Mouse (Mus musculus): ENCODE measurements around the gene Zfp296.

The Zfp296 gene

GRCm38 (mm10) chr7:19615036-19615577 is 38.0 kb downstream of the Zfp296 start:
- ChIA-PET POLR2A (interaction anchor here in 3 of 4 experiments (0.5 to 4.9 kb wide), 8 partner anchors 9 to 40 kb away, joined by 3 to 20 read pairs (median 3); partner anchors contain the start of genes Clasrp (in 1 of the 3) and Relb (in 1 of the 3)), CTCF (interaction anchor here in 1 of 4 experiments (1.0 kb wide), 1 partner anchor 25 kb away, joined by 3 read pairs; no protein-coding TSS in a partner anchor)

- ChIA-PET POLR2A (interaction anchor here (0.5 to 3.2 kb wide), 27 partner anchors 9 to 551 kb away, joined by 3 to 27 read pairs (median 4); partner anchors contain the start of genes Clasrp (in 2 of the 4), Relb (in 2 of the 4), Apoe (in 1 of the 4) and Clptm1 (in 1 of the 4)), CTCF (interaction anchor here (0.5 to 3.8 kb wide), 36 partner anchors 9 to 220 kb away, joined by 3 to 26 read pairs (median 4); partner anchors contain the start of genes Bloc1s3 (in 1 of the 4), Ckm (in 1 of the 4), Clasrp (in 1 of the 4) and Ppp1r37 (in 1 of the 4))
Measured at GRCm38 (mm10) chr7:19619004-19619801, 42.1 kb downstream of the Zfp296 start.

- POLR2A ChIA-PET = interaction anchor here in 3 of 4 experiments (0.8 to 3.2 kb wide), 14 partner anchors 7 to 79 kb away, joined by 3 to 27 read pairs (median 4); partner anchors contain the start of genes Apoe (in 2 of the 3), Clasrp (in 1 of the 3) and Relb (in 1 of the 3)
- CTCF ChIA-PET = interaction anchor here in 3 of 4 experiments (0.7 to 3.8 kb wide), 10 partner anchors 10 to 216 kb away, joined by 3 to 22 read pairs (median 7); partner anchors contain the start of genes Ckm (in 1 of the 3) and Clptm1 (in 1 of the 3)
Measured at GRCm38 (mm10) chr7:19620811-19621210, 43.7 kb downstream of the Zfp296 start.

- ChIA-PET POLR2A (interaction anchor here in 2 of 4 experiments (0.6 to 3.3 kb wide), 15 partner anchors 9 to 554 kb away, joined by 3 to 16 read pairs (median 3); partner anchors contain the start of genes Apoc1 (in 1 of the 2), Apoe (in 1 of the 2) and Tomm40 (in 1 of the 2)), CTCF (interaction anchor here in 3 of 4 experiments (0.7 to 2.8 kb wide), 5 partner anchors 31 to 43 kb away, joined by 3 to 9 read pairs (median 3); no protein-coding TSS in a partner anchor)
Measured at GRCm38 (mm10) chr7:19622241-19622640, 45.2 kb downstream of the Zfp296 start.

- ChIA-PET POLR2A (interaction anchor here (0.5 to 3.3 kb wide), 16 partner anchors 8 to 118 kb away, joined by 3 to 16 read pairs (median 4); partner anchors contain the start of genes Clptm1 (in 2 of the 4), Apoe (in 1 of the 4) and Clasrp (in 1 of the 4)), CTCF (interaction anchor here in 3 of 4 experiments (0.9 to 1.9 kb wide), 4 partner anchors 13 to 46 kb away, joined by 3 to 5 read pairs (median 3); partner anchors contain the start of gene Clasrp (in 1 of the 3))
Measured at GRCm38 (mm10) chr7:19623433-19623832, 46.3 kb downstream of the Zfp296 start.

- POLR2A ChIA-PET = interaction anchor here (0.6 to 6.3 kb wide), 30 partner anchors 8 to 470 kb away, joined by 3 to 42 read pairs (median 5); partner anchors contain the start of genes Apoc1 (in 2 of the 4), Apoe (in 2 of the 4), Bloc1s3 (in 1 of the 4) and Tomm40 (in 1 of the 4)
- CTCF ChIA-PET = interaction anchor here in 3 of 4 experiments (0.6 to 2.2 kb wide), 6 partner anchors 9 to 113 kb away, joined by 3 to 19 read pairs (median 4); no protein-coding TSS in a partner anchor
Measured at GRCm38 (mm10) chr7:19627721-19628120, 50.6 kb downstream of the Zfp296 start.

- ChIA-PET CTCF (interaction anchor here in 3 of 4 experiments (0.6 to 2.2 kb wide), 17 partner anchors 9 to 605 kb away, joined by 3 to 19 read pairs (median 4); partner anchors contain the start of gene Cblc (in 1 of the 3)), POLR2A (interaction anchor here in 3 of 4 experiments (0.6 to 6.3 kb wide), 66 partner anchors 9 to 534 kb away, joined by 3 to 42 read pairs (median 4); partner anchors contain the start of genes Apoc1 (in 2 of the 3), Apoe (in 2 of the 3), Bcam (in 1 of the 3) and Bloc1s3 (in 1 of the 3))
Measured at GRCm38 (mm10) chr7:19628192-19628535, 51.1 kb downstream of the Zfp296 start.

- POLR2A ChIA-PET = interaction anchor here in 3 of 4 experiments (0.5 to 6.3 kb wide), 88 partner anchors 9 to 705 kb away, joined by 3 to 42 read pairs (median 4); partner anchors contain the start of genes Apoe (in 2 of the 3), Clptm1 (in 2 of the 3), Tomm40 (in 2 of the 3) and Apoc1 (in 1 of the 3)
- CTCF ChIA-PET = interaction anchor here in 3 of 4 experiments (0.5 to 2.2 kb wide), 27 partner anchors 8 to 606 kb away, joined by 3 to 19 read pairs (median 3); partner anchors contain the start of genes Cblc (in 1 of the 3) and Clptm1 (in 1 of the 3)
Measured at GRCm38 (mm10) chr7:19628536-19629360, 51.7 kb downstream of the Zfp296 start.

GRCm38 (mm10) chr7:19629361-19629734 is 52.3 kb downstream of the Zfp296 start, which contains the start of gene Relb:
Gene Relb (minus strand): TSS chr7:19629438.
- POLR2A ChIA-PET = interaction anchor here in 3 of 4 experiments (0.6 to 6.3 kb wide), 47 partner anchors 8 to 706 kb away, joined by 3 to 42 read pairs (median 4); partner anchors contain the start of genes Apoe (in 2 of the 3), Clptm1 (in 2 of the 3), Tomm40 (in 2 of the 3) and Clasrp (in 1 of the 3)
- CTCF ChIA-PET = interaction anchor here in 3 of 4 experiments (0.9 to 2.2 kb wide), 9 partner anchors 10 to 72 kb away, joined by 3 to 19 read pairs (median 3); no protein-coding TSS in a partner anchor

Data from embryonic stem cell, embryonic (primary cell).